Mouse (Mus musculus) adrenal gland, postnatal 10 days (tissue): ENCODE results near the gene Samd14. TPM values are rescaled to one million over a fixed set of nuclear protein-coding genes. Genes with fewer than 3 reads are reported as not detected.
"Not testable (repeated sequence)": the region's sequence is repeated elsewhere in the genome, so short reads cannot be mapped to it uniquely, and the experiment has no call there.

Experiments
- DNase-seq: peaks from one replicate; pipeline ENCODE4 v3.0.0; 2021; ENCODE audit warnings: mixed read lengths
- long read RNA-seq, 2 experiments: library from polyadenylated mRNA; stranded (forward); transcript quantifications; one replicate each; pipeline ENCODE4 v2.0.0; 2021
- total RNA-seq, 2 experiments: library from RNA; stranded (reverse); gene quantifications; 2 replicates each; pipeline ENCODE4 v1.2.3; 2021

Samd14 gene
- total RNA-seq = 10 to 100 TPM in 1 of 2 experiments, 1 to 10 TPM in 1; 7.3 to 11.0 TPM
- long read RNA-seq, experiment 1, partial matches to known transcripts = 4 of 5 reads
- long read RNA-seq, experiment 1, other reads (novel, unspliced or antisense) = 0 of 5 reads
- long read RNA-seq, experiment 2, transcript Samd14-201 (10 exons, 3,318 nt) = major isoform, 5 of 8 reads
- long read RNA-seq, experiment 2, partial matches to known transcripts = 2 of 8 reads
- long read RNA-seq, experiment 2, other reads (novel, unspliced or antisense) = 1 of 8 reads

- DNase-seq = peak; percentile 75
Observed at GRCm38 (mm10) chr11:95009629-95010014, at the start of gene Samd14. TSS of gene Samd14 (plus strand) at chr11:95009879.

- no peak for DNase-seq
Observed at GRCm38 (mm10) chr11:94962534-94963101, 47.1 kb upstream of the Samd14 start.

- no peak for DNase-seq
Observed at GRCm38 (mm10) chr11:94967419-94967818, 42.3 kb upstream of the Samd14 start, which contains the start of gene Hils1. TSS of gene Hils1 (plus strand) at chr11:94967593.

GRCm38 (mm10) chr11:94968187-94968586 is 41.5 kb upstream of the Samd14 start:
- DNase-seq = peak; percentile 65

GRCm38 (mm10) chr11:94969709-94970108 is 40.0 kb upstream of the Samd14 start:
- DNase-seq = not testable (repeated sequence)

GRCm38 (mm10) chr11:94970210-94970943 is 39.3 kb upstream of the Samd14 start:
- peak; percentile 89 for DNase-seq

- no peak for DNase-seq
Observed at GRCm38 (mm10) chr11:94971895-94972615, 37.6 kb upstream of the Samd14 start.

- DNase-seq = no peak
Observed at GRCm38 (mm10) chr11:94972887-94973286, 36.8 kb upstream of the Samd14 start.

- DNase-seq = no peak
Observed at GRCm38 (mm10) chr11:94973313-94973712, 36.4 kb upstream of the Samd14 start.

- no peak for DNase-seq
Observed at GRCm38 (mm10) chr11:94974951-94975350, 34.7 kb upstream of the Samd14 start.

- DNase-seq = no peak
Observed at GRCm38 (mm10) chr11:94976199-94976598, 33.5 kb upstream of the Samd14 start, which contains the start of gene Sgca. TSS of gene Sgca (minus strand) at chr11:94976327.

GRCm38 (mm10) chr11:94978178-94978915 is 31.3 kb upstream of the Samd14 start:
- DNase-seq = no peak

- DNase-seq = peak; percentile 98
Observed at GRCm38 (mm10) chr11:94978947-94979346, 30.7 kb upstream of the Samd14 start.

GRCm38 (mm10) chr11:94979462-94980179 is 30.1 kb upstream of the Samd14 start:
- no peak for DNase-seq

- DNase-seq = no peak
Observed at GRCm38 (mm10) chr11:94985140-94985539, 24.5 kb upstream of the Samd14 start.

GRCm38 (mm10) chr11:94985822-94986221 is 23.9 kb upstream of the Samd14 start:
- peak; percentile 64 for DNase-seq

- no peak for DNase-seq
Observed at GRCm38 (mm10) chr11:94986435-94986834, 23.2 kb upstream of the Samd14 start.

GRCm38 (mm10) chr11:94987341-94987740 is 22.3 kb upstream of the Samd14 start:
- DNase-seq = peak; percentile 48

GRCm38 (mm10) chr11:94987851-94988250 is 21.8 kb upstream of the Samd14 start:
- DNase-seq = peak; percentile 64

- DNase-seq = peak; percentile 47
Observed at GRCm38 (mm10) chr11:94988780-94989561, 20.7 kb upstream of the Samd14 start.
